Mouse (Mus musculus) layer of hippocampus, postnatal 36 days (tissue): ENCODE measurements at regions not wholly inside any gene's neighbourhood (a gene's known extent, or its start where the extent isn't known, plus 50 kb on each side); places are given as distances from the start of the nearest gene placed in this dataset.

Experiments
- DNase-seq, 2 experiments: peaks; one replicate each; pipeline ENCODE4 v3.0.0; 2022

GRCm38 (mm10) chr17:3962176-3962575, 266.1 kb upstream of the Nox3 start:
- DNase-seq: peak; percentile 9 to 16

DNA sequence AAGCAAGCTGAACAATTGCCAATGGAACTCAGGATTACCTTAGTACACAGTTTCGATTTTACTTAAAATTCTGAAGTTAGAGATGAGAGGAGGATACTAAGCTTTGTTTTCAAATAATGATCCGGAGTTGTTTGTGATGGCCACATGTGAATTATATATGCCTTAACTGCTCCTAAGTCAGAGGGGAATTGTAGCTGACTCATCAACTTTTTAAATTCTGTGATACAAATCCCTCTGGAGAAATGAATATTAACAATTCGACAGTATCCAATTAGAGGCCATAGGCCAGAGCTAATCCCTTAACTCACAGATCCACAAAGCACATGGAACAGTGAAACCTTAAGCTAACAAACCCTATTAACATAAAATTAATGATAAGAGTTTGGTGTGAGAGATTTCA, 250.5 kb upstream of the Nox3 start:
- no peak for DNase-seq

DNA sequence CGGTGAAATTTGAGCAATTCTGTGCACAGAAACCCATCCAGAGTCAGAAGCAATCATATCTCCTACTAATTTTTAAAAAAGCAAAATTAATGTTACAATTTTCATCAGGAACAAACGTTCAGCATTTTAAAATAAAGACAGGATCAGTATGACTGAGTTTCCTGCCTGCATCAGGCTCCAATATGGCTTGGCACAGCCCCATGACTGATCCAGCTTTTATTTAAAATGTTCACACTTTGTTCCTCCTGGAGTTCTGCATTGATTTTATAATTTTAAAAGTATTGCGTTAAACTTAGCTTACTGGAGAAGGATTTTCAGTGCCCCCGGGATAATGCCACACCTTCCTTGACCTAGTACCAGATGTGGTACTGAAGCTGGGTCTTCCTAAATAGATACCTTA, 240.3 kb upstream of the Nox3 start:
- DNase-seq: peak; percentile 16 to 32

- no peak for DNase-seq
Measured at GRCm38 (mm10) chr17:3933208-3933607, 237.1 kb upstream of the Nox3 start.

DNA sequence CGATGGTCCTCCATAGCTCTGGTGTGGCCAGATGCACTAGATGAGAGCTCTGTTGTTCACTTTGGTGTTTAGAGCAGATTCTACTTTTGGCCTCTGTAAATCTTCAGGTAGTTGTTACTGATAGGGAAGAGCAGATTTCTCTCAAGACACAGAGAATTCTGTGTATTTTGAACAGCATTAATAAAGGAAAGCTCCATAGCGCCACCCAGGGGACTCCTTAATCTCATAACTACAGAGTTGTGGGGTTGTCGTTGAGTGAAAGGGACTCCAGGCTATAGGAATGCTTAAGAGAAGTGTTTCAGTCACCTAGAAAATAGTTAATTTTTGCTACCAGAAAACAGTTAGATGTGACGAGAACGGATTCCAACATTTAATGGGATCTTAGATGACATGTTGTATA, 236.0 kb upstream of the Nox3 start:
- no peak for DNase-seq

DNA sequence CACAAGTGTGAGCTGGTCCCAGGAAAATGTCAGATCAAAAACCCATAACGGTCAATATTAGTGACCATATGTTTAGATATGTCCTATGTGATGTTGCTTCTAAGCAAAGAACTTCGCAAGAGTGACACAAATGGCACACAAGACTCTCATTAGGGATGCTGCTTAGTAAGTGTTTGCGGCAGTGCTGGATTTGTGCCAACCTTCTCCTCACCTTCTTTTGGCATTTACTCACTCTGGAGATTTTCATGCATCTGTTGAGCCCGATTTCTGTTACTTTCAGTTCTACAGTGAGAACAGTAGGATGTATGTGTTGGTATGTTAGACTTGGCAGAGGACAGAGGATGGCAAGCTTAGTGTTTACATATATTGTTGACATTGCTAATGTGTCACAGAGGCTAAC, 231.0 kb upstream of the Nox3 start:
- DNase-seq: no peak

DNA sequence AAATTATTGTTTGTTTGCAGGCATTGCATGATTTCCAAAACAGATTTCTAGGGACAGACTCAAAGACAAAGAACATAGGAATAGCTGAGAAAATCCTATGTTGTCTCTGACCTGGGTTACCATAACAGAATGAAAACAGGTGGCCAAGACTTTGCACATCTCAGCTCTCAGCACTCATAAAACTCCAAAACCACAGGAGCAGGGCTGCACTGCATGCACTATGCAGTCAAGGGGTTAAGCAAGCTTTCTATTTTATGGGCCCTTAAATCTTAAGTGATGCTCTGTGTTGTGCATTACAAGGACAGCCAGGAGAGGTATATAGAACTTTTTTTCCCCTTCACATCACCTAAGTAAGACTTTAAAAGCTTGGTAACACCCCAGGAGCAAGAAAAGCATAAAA, 224.2 kb upstream of the Nox3 start:
- no peak for DNase-seq

DNA sequence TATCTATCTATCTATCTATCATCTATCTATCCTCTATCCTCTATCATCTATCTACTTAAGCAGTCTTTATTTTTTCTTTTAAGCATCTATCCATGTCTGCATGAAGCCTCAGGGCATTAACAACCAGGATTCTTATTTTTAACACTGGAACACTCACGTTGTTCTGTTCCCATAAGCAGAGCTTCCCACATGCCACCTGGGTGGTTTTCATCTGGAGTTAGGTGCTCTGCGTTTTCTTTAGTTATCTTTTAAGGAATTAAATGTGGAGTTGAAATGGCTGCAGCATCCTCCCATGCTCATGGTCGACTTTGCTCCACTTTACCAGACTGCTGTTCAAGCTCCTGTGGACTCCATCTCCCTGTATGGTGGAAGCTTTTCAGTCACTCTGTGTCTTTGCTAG, 196.8 kb upstream of the Nox3 start:
- DNase-seq: no peak

GRCm38 (mm10) chr17:3883146-3883545, 187.1 kb upstream of the Nox3 start:
- DNase-seq: no peak

DNA sequence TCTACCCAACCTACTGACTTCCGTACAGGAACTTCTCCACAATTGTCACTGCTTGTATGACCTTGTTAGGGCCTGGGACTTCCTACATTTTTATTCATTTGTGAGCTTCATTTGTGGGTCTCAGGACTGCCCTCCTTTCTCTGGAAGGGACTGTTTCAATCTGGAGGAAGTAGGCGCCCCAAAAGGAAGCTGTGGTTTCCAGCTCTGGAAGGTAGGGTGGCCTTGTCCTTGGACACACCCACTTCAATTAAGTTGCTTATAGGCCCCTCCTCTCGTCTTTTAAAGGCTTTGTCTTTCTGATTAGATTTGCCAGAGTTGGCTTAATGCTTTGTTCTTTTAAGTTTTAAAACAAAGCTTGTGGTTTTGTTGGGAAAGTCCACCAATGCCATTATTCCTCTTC, 183.0 kb upstream of the Nox3 start:
- DNase-seq: no peak

- DNase-seq: no peak
Measured at GRCm38 (mm10) chr17:3869459-3870194, 173.6 kb upstream of the Nox3 start.

DNA sequence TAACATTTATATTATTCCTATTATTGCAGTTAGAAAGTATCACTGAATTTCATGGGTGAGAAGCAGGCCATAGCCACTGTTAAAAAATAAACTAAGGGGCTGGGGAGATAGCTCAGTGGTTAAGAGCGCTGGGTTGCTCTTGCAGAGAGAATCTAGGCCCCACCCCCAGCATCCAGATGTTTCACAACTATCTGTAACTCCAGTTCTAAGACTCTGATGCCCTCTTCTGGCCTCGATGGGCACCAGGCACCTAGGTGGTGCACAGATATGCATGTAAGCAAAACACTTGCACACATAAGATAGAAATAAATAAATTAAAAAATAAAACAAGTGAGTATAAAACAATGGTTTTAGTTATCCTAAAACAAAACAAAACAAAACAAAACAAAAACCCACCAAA, 166.3 kb upstream of the Nox3 start:
- DNase-seq: no peak

GRCm38 (mm10) chr17:3836386-3836785, 140.3 kb upstream of the Nox3 start:
- DNase-seq: no peak

DNA sequence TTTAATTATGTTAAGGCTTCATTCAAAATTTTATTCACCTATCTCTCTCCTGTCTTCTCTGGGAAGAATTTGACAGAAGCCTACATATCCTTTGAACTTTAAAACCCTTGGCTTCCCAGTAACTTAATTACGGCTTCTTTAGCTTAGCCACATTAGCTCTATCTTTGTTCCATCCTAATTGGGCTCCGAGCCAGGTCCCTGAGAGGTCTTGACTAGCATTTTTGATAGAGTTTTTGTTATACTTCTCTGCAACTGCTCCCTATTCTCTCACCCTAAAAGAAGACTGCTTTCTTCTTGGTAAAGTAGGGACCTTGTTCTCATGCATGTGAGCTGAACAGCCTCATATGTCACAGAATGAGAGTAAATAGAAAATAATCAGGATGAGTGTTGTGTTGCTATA, 115.1 kb upstream of the Nox3 start:
- DNase-seq: no peak

DNA sequence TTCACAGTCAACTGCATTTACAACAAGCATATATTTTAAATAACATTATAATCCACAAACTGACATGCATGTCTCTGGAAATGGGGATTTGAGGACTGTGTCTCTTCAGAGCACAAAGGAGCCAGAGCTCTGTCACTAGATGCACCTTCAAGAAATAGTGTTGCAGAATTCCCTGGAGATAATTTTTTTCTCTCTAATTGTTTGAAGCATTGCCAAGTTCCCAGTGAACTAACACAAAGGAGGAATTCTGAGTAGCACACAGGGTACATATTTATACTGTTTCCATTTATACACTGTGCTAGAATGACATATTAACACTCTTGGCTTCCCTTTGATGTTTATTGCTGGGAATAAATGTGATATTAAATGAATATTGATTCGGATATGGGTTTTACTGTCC, 107.4 kb upstream of the Nox3 start:
- DNase-seq: no peak

DNA sequence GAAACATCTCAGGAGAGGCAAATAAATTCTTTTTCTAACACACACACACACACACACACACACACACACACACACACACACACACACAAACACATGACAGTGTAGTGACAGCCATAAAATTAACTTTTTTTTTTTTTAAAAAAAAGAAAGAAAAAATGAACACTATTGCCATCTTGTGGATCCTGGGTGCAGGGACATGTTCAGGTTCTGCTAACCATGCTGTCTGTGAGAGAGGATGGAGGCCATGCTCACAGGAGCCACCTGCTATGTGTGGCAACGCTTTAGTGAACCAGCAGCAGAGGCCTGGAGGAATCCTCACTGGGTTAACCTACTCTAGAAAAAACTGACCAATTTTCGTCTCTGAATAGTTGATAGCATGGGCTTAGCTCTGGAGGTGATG, 96.5 kb upstream of the Nox3 start:
- peak in 1 of 2 experiments; percentile 12 for DNase-seq

- DNase-seq: no peak
Measured at GRCm38 (mm10) chr17:3782156-3782555, 86.1 kb upstream of the Nox3 start.

DNA sequence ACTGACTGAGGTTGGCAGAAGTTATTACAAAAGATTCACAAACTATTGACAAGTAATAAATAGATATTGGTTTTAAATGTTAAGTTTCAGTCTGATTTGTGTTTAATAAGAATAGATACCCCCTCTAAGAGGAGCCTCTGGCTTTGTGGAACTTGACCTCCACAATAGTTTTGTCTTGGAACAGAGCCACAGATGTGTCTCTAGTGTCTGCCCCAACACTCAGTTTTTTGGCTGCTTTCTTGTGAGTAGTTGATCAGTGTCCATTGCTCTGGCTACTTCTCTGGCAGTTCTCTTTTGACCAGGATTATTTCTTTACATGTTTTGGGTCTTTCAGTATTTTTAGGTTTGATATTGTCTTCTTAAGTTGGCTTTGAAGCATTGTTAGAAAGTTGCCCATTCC, 81.6 kb upstream of the Nox3 start:
- DNase-seq: no peak

- DNase-seq: no peak
Measured at GRCm38 (mm10) chr17:3747808-3748335, 51.8 kb upstream of the Nox3 start.
